ENCODE assay signal across 1 mouse cellular context in genomic region chr2:34801516-34802482, GRCm38 (mm10).
TF ChIP-seq lines count a peak whose summit lies in the region.

No protein-coding gene starts in this region.

TF ChIP-seq in CH12.LX, 34 proteins besides CTCF, POLR2A, EP300 and RAD21:
- TF ChIP-seq KAT2A (IDR thresholded peaks at IDR 0.05; ENCODE audit: insufficient replicate concordance, low read length) (peak; percentile 95), ELF1 (IDR thresholded peaks at IDR 0.05; ENCODE audit: low read depth, low read length) (peak; percentile 86), USF1 (IDR thresholded peaks at IDR 0.05; ENCODE audit: low read depth, low read length) (no peak), ETS1 (conservative IDR thresholded peaks at IDR 0.05; ENCODE audit: low read depth, low read length) (peak; percentile 71), JUN (IDR thresholded peaks at IDR 0.05; ENCODE audit: insufficient read depth, low read depth, low read length) (no peak), POLR2AphosphoS2 (IDR thresholded peaks at IDR 0.05; ENCODE audit: low read depth, low read length) (peak; percentile 86; the same call in 1 of the 2 replicates), NELFE (IDR thresholded peaks at IDR 0.05; ENCODE audit: low read depth, low read length) (peak; percentile 89), SIN3A (IDR thresholded peaks at IDR 0.05; ENCODE audit: low read length) (peak; percentile 87), TBP (conservative IDR thresholded peaks at IDR 0.05; ENCODE audit: low read depth, low read length) (peak; percentile 57; the same call in 1 of the 2 replicates), CHD1 (IDR thresholded peaks at IDR 0.05; ENCODE audit: low read depth, low read length) (no peak), UBTF (IDR thresholded peaks at IDR 0.05; ENCODE audit: low read depth, low read length) (no peak), RCOR1 (conservative IDR thresholded peaks at IDR 0.05; ENCODE audit: low read depth, low read length) (no peak; the same call in 1 of the 2 replicates), MXI1 (IDR thresholded peaks at IDR 0.05; ENCODE audit: low read depth, low read length) (peak; percentile 81; the same call in 1 of the 2 replicates), CHD2 (IDR thresholded peaks at IDR 0.05; ENCODE audit: low read length) (peak; percentile 59; the same call in 1 of the 2 replicates), ZMIZ1 (IDR thresholded peaks at IDR 0.05; ENCODE audit: low read depth, low read length) (peak; percentile 92), ZC3H11A (IDR thresholded peaks at IDR 0.05; ENCODE audit: low read depth, low read length) (no peak), TCF12 (IDR thresholded peaks at IDR 0.05; ENCODE audit: low read depth, low read length) (peak; percentile 62), JUND (conservative IDR thresholded peaks at IDR 0.05; ENCODE audit: low read depth, low read length) (peak; percentile 48; the same call in 1 of the 2 replicates), ZNF384 (IDR thresholded peaks at IDR 0.05; ENCODE audit: low read depth, low read length) (no peak), MEF2A (IDR thresholded peaks at IDR 0.05; ENCODE audit: borderline replicate concordance, low read depth, low read length) (0 out of 2 replicates have a peak, but pooled peaks have one; percentile 61), E2F4 (IDR thresholded peaks at IDR 0.05; ENCODE audit: insufficient replicate concordance, low read depth, low read length) (0 out of 2 replicates have a peak, but pooled peaks have one; percentile 52), GABPA (IDR thresholded peaks at IDR 0.05; ENCODE audit: insufficient replicate concordance, low read depth, low read length) (peak; percentile 71; the same call in 1 of the 2 replicates), HCFC1 (IDR thresholded peaks at IDR 0.05; ENCODE audit: low read depth, low read length) (peak; percentile 97), MAX (IDR thresholded peaks at IDR 0.05; ENCODE audit: low read length) (peak; percentile 84), ZKSCAN1 (IDR thresholded peaks at IDR 0.05; ENCODE audit: borderline replicate concordance, low read depth, low read length) (no peak), IRF4 (IDR thresholded peaks at IDR 0.05; ENCODE audit: low read depth, low read length) (peak; percentile 70), PAX5 (IDR thresholded peaks at IDR 0.05; ENCODE audit: low read length) (no peak), MAFK (IDR thresholded peaks at IDR 0.05; ENCODE audit: insufficient replicate concordance, low read length) (no peak), NRF1 (IDR thresholded peaks at IDR 0.05; ENCODE audit: low read depth, low read length) (peak; percentile 92), USF2 (conservative IDR thresholded peaks at IDR 0.05; ENCODE audit: low read depth, low read length) (no peak), BHLHE40 (IDR thresholded peaks at IDR 0.05; ENCODE audit: low read depth, low read length) (peak; percentile 87), MAZ (IDR thresholded peaks at IDR 0.05; ENCODE audit: low read depth, low read length) (no peak), SMC3 (IDR thresholded peaks at IDR 0.05; ENCODE audit: low read depth, low read length) (no peak), MYC (IDR thresholded peaks at IDR 0.05; ENCODE audit: low read depth, low read length) (peak; percentile 91)
TF ChIP-seq in CH12.LX: peak in this region for 21.
